Mouse (Mus musculus) testis, adult 2 months (tissue): ENCODE measurements around the gene Tex38.

Experiments
- CTCF ChIP-seq: fragments of 200-500 bp; IDR thresholded peaks from 2 replicates; pipeline ENCODE4 v1.5.1; 2012; ENCODE audit warnings: low read depth, mild to moderate bottlenecking, inconsistent platforms, low read length, moderate library complexity; ENCODE audit not compliant: control insufficient read depth, insufficient read depth, insufficient replicate concordance
- POLR2A ChIP-seq: fragments of 200-500 bp; IDR thresholded peaks from 2 replicates; pipeline ENCODE4 v1.6.1; 2012; ENCODE audit warnings: low read depth, mild to moderate bottlenecking, inconsistent platforms, low read length, moderate library complexity; ENCODE audit not compliant: control insufficient read depth

GRCm38 (mm10) chr4:115748181-115748580 lies 32.6 kb downstream of the Tex38 start:
- TF ChIP-seq POLR2A (no peak), CTCF (no peak)
